Mouse (Mus musculus): Measurements from ENCODE around the gene Dnajc17. TPM values are rescaled to one million over a fixed set of nuclear protein-coding genes. Genes with fewer than 3 reads are reported as not detected.

The Dnajc17 gene
- polyA plus RNA-seq, 1 experiment from 2014 or later: 19.4 TPM

GRCm38 (mm10) chr2:119147160-119147678, 61.4 kb downstream of the Dnajc17 start:
- ATAC-seq (ENCODE audit: insufficient read depth, low FRiP score, low TSS enrichment) (no peak), DNase-seq (ENCODE audit: low spot score) (no peak)
- Histone ChIP-seq H3K4me3 (ENCODE audit: low read depth, low read length) (no peak overlapping the region), H3K27me3 (ENCODE audit: control insufficient read depth, insufficient read depth, low read length) (no peaks in the 10 kb centered on the region), H3K4me1 (ENCODE audit: control insufficient read depth, insufficient read depth, low read length) (no peaks in the 10 kb centered on the region), H3K27ac (ENCODE audit: low read depth, low read length) (no peak overlapping the region), H3K4me2 (ENCODE audit: low read depth) (no peak overlapping the region), H3K36me3 (ENCODE audit: control insufficient read depth, insufficient read depth, low read length) (peaks cover 23% of the 10 kb centered on the region), H3K9ac (ENCODE audit: low read length) (no peak overlapping the region), H3K9me3 (ENCODE audit: control insufficient read depth, low read length) (no peaks in the 10 kb centered on the region)
- WGBS: 90% methylated on average over 22 of the region's 22 CpGs

DNA sequence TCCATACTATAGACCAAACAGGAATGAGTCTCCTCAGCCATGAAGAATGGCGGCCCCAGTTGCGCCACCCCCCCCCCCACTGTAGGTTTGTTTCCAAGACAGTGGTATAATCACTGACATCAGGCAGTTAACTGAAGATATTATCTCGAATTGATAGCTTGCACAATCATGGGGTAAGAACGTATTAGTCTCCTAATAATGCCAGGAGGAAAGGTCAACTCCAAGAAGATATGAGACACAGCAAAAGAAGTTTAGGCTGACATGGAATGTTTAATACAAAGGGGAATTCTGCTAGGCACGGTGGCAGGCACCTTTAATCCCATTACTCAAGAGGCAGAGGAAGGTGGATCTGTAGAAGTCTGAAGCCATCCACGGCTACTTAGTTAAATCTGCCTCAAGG, 62.2 kb downstream of the Dnajc17 start:
- Histone ChIP-seq H3K27me3 (ENCODE audit: control insufficient read depth, insufficient read depth, low read length) (no peaks in the 10 kb centered on the region), H3K4me2 (ENCODE audit: low read depth) (no peak overlapping the region), H3K36me3 (ENCODE audit: control insufficient read depth, insufficient read depth, low read length) (peaks cover 27% of the 10 kb centered on the region), H3K27ac (ENCODE audit: low read depth, low read length) (no peak overlapping the region), H3K9me3 (ENCODE audit: control insufficient read depth, low read length) (no peaks in the 10 kb centered on the region), H3K9ac (ENCODE audit: low read length) (no peak overlapping the region), H3K4me1 (ENCODE audit: control insufficient read depth, insufficient read depth, low read length) (no peaks in the 10 kb centered on the region), H3K4me3 (ENCODE audit: low read depth, low read length) (no peak overlapping the region)
- DNase-seq (ENCODE audit: low spot score) (no peak), ATAC-seq (ENCODE audit: insufficient read depth, low FRiP score, low TSS enrichment) (no peak)
- WGBS: 91% methylated on average over 6 of the region's 6 CpGs

- Histone ChIP-seq H3K9me3 (ENCODE audit: control insufficient read depth, low read length) (no peaks in the 10 kb centered on the region), H3K27ac (ENCODE audit: low read depth, low read length) (no peak overlapping the region), H3K36me3 (ENCODE audit: control insufficient read depth, insufficient read depth, low read length) (peaks cover 26% of the 10 kb centered on the region), H3K4me1 (ENCODE audit: control insufficient read depth, insufficient read depth, low read length) (no peaks in the 10 kb centered on the region), H3K4me2 (ENCODE audit: low read depth) (no peak overlapping the region), H3K9ac (ENCODE audit: low read length) (no peak overlapping the region), H3K4me3 (ENCODE audit: low read depth, low read length) (no peak overlapping the region), H3K27me3 (ENCODE audit: control insufficient read depth, insufficient read depth, low read length) (no peaks in the 10 kb centered on the region)
- 81% methylated on average over 2 of the region's 2 CpGs for WGBS
- DNase-seq (ENCODE audit: low spot score): no peak
- ATAC-seq (ENCODE audit: insufficient read depth, low FRiP score, low TSS enrichment): no peak
Observed at GRCm38 (mm10) chr2:119145199-119145598, 63.4 kb downstream of the Dnajc17 start.

DNA sequence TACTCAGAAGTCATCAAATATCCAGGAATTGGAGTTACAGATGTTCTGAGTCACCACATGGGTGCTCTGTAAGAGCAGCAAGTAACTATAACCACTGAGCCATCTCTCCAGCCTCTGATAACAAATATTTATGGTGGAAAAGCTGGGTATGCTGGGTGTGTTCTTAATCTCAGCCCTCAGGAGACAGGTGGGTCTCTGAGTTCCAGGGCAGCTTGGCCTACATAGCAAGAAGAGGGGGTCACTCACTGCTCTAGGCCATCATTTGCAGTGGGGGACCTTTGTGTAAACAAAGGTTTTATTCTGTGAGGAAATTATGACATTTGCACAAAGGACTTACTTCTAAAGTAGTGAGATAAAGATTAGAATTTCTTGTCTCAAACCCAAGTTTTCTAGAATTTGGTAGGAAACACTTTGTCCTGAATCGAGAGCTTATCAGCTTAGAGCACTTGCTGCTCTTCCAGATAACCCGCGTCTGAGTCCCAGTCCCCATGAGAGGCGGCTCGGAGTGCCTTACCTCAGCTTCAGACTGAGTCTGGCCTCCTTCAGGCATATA, 72.2 kb downstream of the Dnajc17 start:
- Histone ChIP-seq H3K4me3 (ENCODE audit: low read depth, low read length) (no peak overlapping the region), H3K9ac (ENCODE audit: low read length) (no peak overlapping the region), H3K9me3 (ENCODE audit: control insufficient read depth, low read length) (no peaks in the 10 kb centered on the region), H3K4me1 (ENCODE audit: control insufficient read depth, insufficient read depth, low read length) (no peaks in the 10 kb centered on the region), H3K36me3 (ENCODE audit: control insufficient read depth, insufficient read depth, low read length) (peaks cover 14% of the 10 kb centered on the region), H3K27ac (ENCODE audit: low read depth, low read length) (no peak overlapping the region), H3K27me3 (ENCODE audit: control insufficient read depth, insufficient read depth, low read length) (no peaks in the 10 kb centered on the region), H3K4me2 (ENCODE audit: low read depth) (no peak overlapping the region)
- WGBS: 92% methylated on average over 5 of the region's 5 CpGs
- ATAC-seq (ENCODE audit: insufficient read depth, low FRiP score, low TSS enrichment) (no peak), DNase-seq (ENCODE audit: low spot score) (no peak)

Other genes with a start within 250 kb of the Dnajc17 start
- gene Ccdc32, start 179.4 kb downstream of the Dnajc17 start, polyA plus RNA-seq (2014; fragmentation: Nextera tagmentation; extraction: Ambion mirVana): 22.2 and 27.7 TPM in 2 replicates
- gene Rpusd2, start 174.0 kb downstream of the Dnajc17 start, polyA plus RNA-seq (2014; fragmentation: Nextera tagmentation; extraction: Ambion mirVana): 5.7 and 7.0 TPM in 2 replicates
- gene Knl1, start 161.7 kb downstream of the Dnajc17 start, polyA plus RNA-seq (2014; fragmentation: Nextera tagmentation; extraction: Ambion mirVana): 33.2 and 36.0 TPM in 2 replicates
- 56.9 and 61.4 TPM in 2 replicates for gene Rad51, start 96.0 kb downstream of the Dnajc17 start, polyA plus RNA-seq (2014; fragmentation: Nextera tagmentation; extraction: Ambion mirVana)
- 41.3 and 49.9 TPM in 2 replicates for gene Rmdn3, start 51.8 kb downstream of the Dnajc17 start, polyA plus RNA-seq (2014; fragmentation: Nextera tagmentation; extraction: Ambion mirVana)
- 3.2 and 3.7 TPM in 2 replicates for gene Gchfr, start 41.0 kb downstream of the Dnajc17 start, polyA plus RNA-seq (2014; fragmentation: Nextera tagmentation; extraction: Ambion mirVana)
- 0.17 and 0.20 TPM in 2 replicates for gene Gm14137, start 34.3 kb downstream of the Dnajc17 start, polyA plus RNA-seq (2014; fragmentation: Nextera tagmentation; extraction: Ambion mirVana)
- gene Zfyve19, start 178 bp downstream of the Dnajc17 start, polyA plus RNA-seq (2014; fragmentation: Nextera tagmentation; extraction: Ambion mirVana): 43.0 and 52.5 TPM in 2 replicates
- not detected in 2 replicates for gene Ppp1r14d, start 21.1 kb upstream of the Dnajc17 start, polyA plus RNA-seq (2014; fragmentation: Nextera tagmentation; extraction: Ambion mirVana)
- gene Spint1, start 28.6 kb upstream of the Dnajc17 start, polyA plus RNA-seq (2014; fragmentation: Nextera tagmentation; extraction: Ambion mirVana): 2.7 and 2.8 TPM in 2 replicates
- 2.3 and 2.4 TPM in 2 replicates for gene Rhov, start 62.5 kb upstream of the Dnajc17 start, polyA plus RNA-seq (2014; fragmentation: Nextera tagmentation; extraction: Ambion mirVana)
- gene Vps18, start 79.9 kb upstream of the Dnajc17 start, polyA plus RNA-seq (2014; fragmentation: Nextera tagmentation; extraction: Ambion mirVana): 17.4 and 17.8 TPM in 2 replicates
- gene Dll4, start 117.0 kb upstream of the Dnajc17 start, polyA plus RNA-seq (2014; fragmentation: Nextera tagmentation; extraction: Ambion mirVana): 3.1 and 3.8 TPM in 2 replicates
- gene Chac1, start 142.4 kb upstream of the Dnajc17 start, polyA plus RNA-seq (2014; fragmentation: Nextera tagmentation; extraction: Ambion mirVana): 0.95 and 1.3 TPM in 2 replicates